Mouse (Mus musculus): ENCODE data around the gene Agap3. TPM values are rescaled to one million over a fixed set of nuclear protein-coding genes. Genes with fewer than 3 reads are reported as not detected.
A peak's percentile ranks its signal among the peaks of the same experiment; 100 is the strongest.

The Agap3 gene
- polyA plus RNA-seq, 1 experiment = 59.4 TPM

DNA sequence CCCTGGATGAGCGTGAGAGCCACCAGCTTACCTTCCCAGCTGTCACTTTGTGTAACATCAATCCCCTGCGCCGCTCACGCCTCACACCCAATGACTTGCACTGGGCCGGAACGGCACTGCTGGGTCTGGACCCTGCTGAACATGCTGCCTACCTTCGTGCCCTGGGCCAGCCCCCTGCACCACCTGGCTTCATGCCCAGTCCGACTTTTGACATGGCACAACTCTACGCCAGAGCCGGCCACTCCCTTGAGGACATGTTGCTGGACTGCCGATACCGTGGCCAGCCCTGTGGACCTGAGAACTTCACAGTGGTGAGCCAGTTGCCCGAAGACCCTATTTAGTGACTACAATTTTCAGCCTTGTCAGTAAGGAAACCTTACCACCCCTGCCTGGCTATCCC is 38.0 kb upstream of the Agap3 start:
- TF ChIP-seq CTCF (IDR thresholded peaks at IDR 0.05; ENCODE audit: extremely low read depth, insufficient read length, insufficient replicate concordance, low read depth, low read length) = no peak
- 68% methylated on average over 13 of the region's 13 CpGs for WGBS
- H3K27me3 ChIP-seq (ENCODE audit: control insufficient read depth, insufficient read depth, low read length) = no peaks in the 10 kb centered on the region
- peaks cover 16% of the 10 kb centered on the region for H3K4me1 ChIP-seq (ENCODE audit: control insufficient read depth, insufficient read depth, insufficient read length, low read length)
- H3K4me3 ChIP-seq (ENCODE audit: low read depth, low read length) = no peak overlapping the region
- no peak overlapping the region for H3K27ac ChIP-seq (ENCODE audit: insufficient read depth, low read depth, low read length)
- 0 out of 2 replicates have a peak, but pooled peaks cover 6% of the 10 kb centered on the region for H3K36me3 ChIP-seq (ENCODE audit: control insufficient read depth, insufficient read depth, low read length)

GRCm38 (mm10) chr5:24416222-24416736 is 35.7 kb upstream of the Agap3 start:
- peaks cover 5% of the 10 kb centered on the region; the same call in 1 of the 2 replicates for H3K36me3 ChIP-seq (ENCODE audit: control insufficient read depth, insufficient read depth, low read length)
- peak; percentile 79; the same call in 1 of the 2 replicates for TF ChIP-seq CTCF (IDR thresholded peaks at IDR 0.05; ENCODE audit: extremely low read depth, insufficient read length, insufficient replicate concordance, low read depth, low read length)
- TF ChIP-seq POLR2A (IDR thresholded peaks at IDR 0.05; ENCODE audit: low read depth, low read length) = no peak
- no peaks in the 10 kb centered on the region for H3K27me3 ChIP-seq (ENCODE audit: control insufficient read depth, insufficient read depth, low read length)
- 6% methylated on average over 21 of the region's 21 CpGs for WGBS
- H3K4me3 ChIP-seq (ENCODE audit: low read depth, low read length) = no peak overlapping the region
- no peak overlapping the region for H3K27ac ChIP-seq (ENCODE audit: insufficient read depth, low read depth, low read length)
- H3K4me1 ChIP-seq (ENCODE audit: control insufficient read depth, insufficient read depth, insufficient read length, low read length) = peaks cover 16% of the 10 kb centered on the region

DNA sequence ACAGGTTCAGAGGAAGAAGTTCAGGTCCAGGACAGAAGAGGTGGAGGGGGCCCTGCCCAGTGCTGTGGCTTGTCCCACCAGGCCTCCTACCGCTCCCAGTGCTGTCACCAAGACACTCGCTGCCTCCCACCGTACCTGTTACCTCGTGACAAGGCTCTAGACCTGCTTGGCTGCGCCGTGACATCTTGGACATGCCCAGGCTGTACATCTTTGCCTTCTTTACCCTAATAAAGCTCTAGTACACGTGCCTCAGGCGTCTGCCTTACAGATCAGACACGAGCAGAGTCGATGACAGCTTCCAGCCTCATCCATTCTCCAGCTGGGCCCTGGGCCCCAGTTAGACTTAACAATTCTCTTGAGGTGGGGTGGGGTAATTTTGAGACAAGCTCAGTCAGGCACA is 34.4 kb upstream of the Agap3 start:
- peaks cover 5% of the 10 kb centered on the region; the same call in 1 of the 2 replicates for H3K36me3 ChIP-seq (ENCODE audit: control insufficient read depth, insufficient read depth, low read length)
- WGBS = 92% methylated on average over 10 of the region's 10 CpGs
- no peak overlapping the region for H3K4me3 ChIP-seq (ENCODE audit: low read depth, low read length)
- no peak overlapping the region for H3K27ac ChIP-seq (ENCODE audit: insufficient read depth, low read depth, low read length)
- no peak for TF ChIP-seq POLR2A (IDR thresholded peaks at IDR 0.05; ENCODE audit: low read depth, low read length)
- TF ChIP-seq CTCF (IDR thresholded peaks at IDR 0.05; ENCODE audit: extremely low read depth, insufficient read length, insufficient replicate concordance, low read depth, low read length) = no peak
- peaks cover 16% of the 10 kb centered on the region for H3K4me1 ChIP-seq (ENCODE audit: control insufficient read depth, insufficient read depth, insufficient read length, low read length)
- H3K27me3 ChIP-seq (ENCODE audit: control insufficient read depth, insufficient read depth, low read length) = no peaks in the 10 kb centered on the region

DNA sequence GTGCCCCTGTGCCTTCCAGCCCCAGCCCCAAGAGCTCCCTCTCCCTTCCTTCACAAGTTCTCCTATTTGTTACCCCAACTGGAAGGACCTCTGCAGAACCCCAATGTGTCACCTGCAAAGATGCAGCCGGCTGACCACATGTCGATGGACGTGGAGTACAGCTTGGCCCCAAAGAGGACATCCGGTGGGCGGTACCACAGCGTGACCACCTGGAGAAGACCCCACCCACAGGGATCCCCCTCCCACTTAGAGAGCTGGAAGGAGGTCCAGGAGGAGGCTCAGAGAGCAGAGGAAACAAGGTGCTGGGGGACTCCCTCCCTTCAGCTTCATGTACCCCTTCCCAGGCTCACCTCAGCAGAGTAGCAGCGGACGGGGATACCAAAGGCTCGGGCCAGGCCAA is 31.6 kb upstream of the Agap3 start:
- no peak overlapping the region for H3K27ac ChIP-seq (ENCODE audit: insufficient read depth, low read depth, low read length)
- WGBS = 94% methylated on average over 9 of the region's 9 CpGs
- H3K27me3 ChIP-seq (ENCODE audit: control insufficient read depth, insufficient read depth, low read length) = no peaks in the 10 kb centered on the region
- peaks cover 7% of the 10 kb centered on the region; the same call in 1 of the 2 replicates for H3K4me1 ChIP-seq (ENCODE audit: control insufficient read depth, insufficient read depth, insufficient read length, low read length)
- no peak overlapping the region for H3K4me3 ChIP-seq (ENCODE audit: low read depth, low read length)
- peaks cover 5% of the 10 kb centered on the region; the same call in 1 of the 2 replicates for H3K36me3 ChIP-seq (ENCODE audit: control insufficient read depth, insufficient read depth, low read length)
- TF ChIP-seq CTCF (IDR thresholded peaks at IDR 0.05; ENCODE audit: extremely low read depth, insufficient read length, insufficient replicate concordance, low read depth, low read length) (no peak), POLR2A (IDR thresholded peaks at IDR 0.05; ENCODE audit: low read depth, low read length) (no peak)

GRCm38 (mm10) chr5:24423129-24424003 is 28.6 kb upstream of the Agap3 start, which contains the start of the genes Cdk5 and Slc4a2:
Cdk5 (minus strand) TSS chr5:24423530.
Slc4a2 (plus strand) TSS chr5:24423837.
- peaks cover 26% of the 10 kb centered on the region for H3K4me1 ChIP-seq (ENCODE audit: control insufficient read depth, insufficient read depth, insufficient read length, low read length)
- H3K27me3 ChIP-seq (ENCODE audit: control insufficient read depth, insufficient read depth, low read length) = no peaks in the 10 kb centered on the region
- TF ChIP-seq CTCF (IDR thresholded peaks at IDR 0.05; ENCODE audit: extremely low read depth, insufficient read length, insufficient replicate concordance, low read depth, low read length) (0 out of 2 replicates have a peak, but pooled peaks have one; percentile 22), POLR2A (IDR thresholded peaks at IDR 0.05; ENCODE audit: low read depth, low read length) (peak; percentile 89)
- peak within 1 kb of the TSS; percentile 73 for H3K4me3 ChIP-seq (ENCODE audit: low read depth, low read length)
- under 1% methylated on average over 46 of the region's 46 CpGs for WGBS
- peak within 1 kb of the TSS; percentile 97 for H3K27ac ChIP-seq (ENCODE audit: insufficient read depth, low read depth, low read length)
- H3K36me3 ChIP-seq (ENCODE audit: control insufficient read depth, insufficient read depth, low read length) = peaks cover 5% of the 10 kb centered on the region; the same call in 1 of the 2 replicates

GRCm38 (mm10) chr5:24424004-24424781 is 27.8 kb upstream of the Agap3 start:
- H3K27ac ChIP-seq (ENCODE audit: insufficient read depth, low read depth, low read length) = peak overlapping the region; percentile 97
- TF ChIP-seq CTCF (IDR thresholded peaks at IDR 0.05; ENCODE audit: extremely low read depth, insufficient read length, insufficient replicate concordance, low read depth, low read length) (no peak), POLR2A (IDR thresholded peaks at IDR 0.05; ENCODE audit: low read depth, low read length) (no peak)
- H3K4me1 ChIP-seq (ENCODE audit: control insufficient read depth, insufficient read depth, insufficient read length, low read length) = peaks cover 28% of the 10 kb centered on the region
- H3K27me3 ChIP-seq (ENCODE audit: control insufficient read depth, insufficient read depth, low read length) = no peaks in the 10 kb centered on the region
- peaks cover 5% of the 10 kb centered on the region; the same call in 1 of the 2 replicates for H3K36me3 ChIP-seq (ENCODE audit: control insufficient read depth, insufficient read depth, low read length)
- H3K4me3 ChIP-seq (ENCODE audit: low read depth, low read length) = peak overlapping the region; percentile 73
- WGBS = 3% methylated on average over 21 of the region's 21 CpGs

Data from small intestine, adult 2 months (tissue).